Mouse (Mus musculus) midbrain, postnatal 0 days (tissue): ENCODE measurements around the gene Bhlhe23. TPM values are rescaled to one million over a fixed set of nuclear protein-coding genes. Genes with fewer than 3 reads are reported as not detected.

Experiments
- ATAC-seq: fragments of 200-750 bp; cut with Nextera tagmentation; 2 replicates; pipeline ENCODE4 v1.8.0; 2017; ENCODE audit warnings: moderate number of reproducible peaks, mild to moderate bottlenecking, moderate TSS enrichment, moderate library complexity; ENCODE audit not compliant: low FRiP score
- DNase-seq: peaks from one replicate; pipeline ENCODE4 v3.0.0-alpha.2; 2015; ENCODE audit warnings: low spot score
- H3K27ac ChIP-seq: fragments of 300-500 bp; sonication (generic); 2 replicates; pipeline ENCODE4 v1.5.1; 2014; ENCODE audit warnings: low read depth, mild to moderate bottlenecking, low read length, mixed read lengths
- H3K27me3 ChIP-seq: fragments of 300-500 bp; sonication (generic); 2 replicates; pipeline ENCODE4 v1.6.1; 2014; ENCODE audit warnings: low read length, control low read depth, mixed read lengths; ENCODE audit not compliant: insufficient read depth
- H3K36me3 ChIP-seq: fragments of 300-500 bp; sonication (generic); 2 replicates; pipeline ENCODE4 v1.6.1; 2014; ENCODE audit warnings: low read length, control low read depth, mixed read lengths; ENCODE audit not compliant: insufficient read depth
- H3K4me1 ChIP-seq: fragments of 300-500 bp; sonication (generic); 2 replicates; pipeline ENCODE4 v1.6.1; 2014; ENCODE audit warnings: mild to moderate bottlenecking, control low read depth, antibody characterized with exemption, low read length, mixed read lengths; ENCODE audit not compliant: insufficient read depth
- H3K4me2 ChIP-seq: fragments of 300-500 bp; sonication (generic); 2 replicates; pipeline ENCODE4 v1.6.1; 2014; ENCODE audit warnings: low read depth, mild to moderate bottlenecking, low read length, mixed read lengths; ENCODE audit not compliant: poor library complexity, severe bottlenecking
- H3K4me3 ChIP-seq: fragments of 300-500 bp; sonication (generic); 2 replicates; pipeline ENCODE4 v1.5.1; 2014; ENCODE audit warnings: low read depth, mild to moderate bottlenecking, low read length, moderate library complexity
- H3K9ac ChIP-seq: fragments of 300-500 bp; sonication (generic); replicated peaks from 2 replicates; pipeline ENCODE4 v1.6.1; 2014; ENCODE audit warnings: mild to moderate bottlenecking, low read length, moderate library complexity, mixed read lengths; ENCODE audit not compliant: poor library complexity, severe bottlenecking
- H3K9me3 ChIP-seq: fragments of 300-500 bp; sonication (generic); 2 replicates; pipeline ENCODE4 v1.6.1; 2016; ENCODE audit warnings: low read length, control low read depth
- CTCF ChIP-seq: IDR thresholded peaks from 2 replicates; pipeline ENCODE4 v1.5.1; 2016; ENCODE audit warnings: antibody characterized with exemption, mild to moderate bottlenecking
- whole genome bisulfite sequencing: fragments of 180-500 bp; shearing (Covaris S2); extraction: QIAGEN DNeasy Blood & Tissue Kit; methylation state at CpG from one replicate; pipeline ENCODE4 v1.1.7; 2014; 5-methylcytosine and 5-hydroxymethylcytosine counted together
- polyA plus RNA-seq: library from polyadenylated mRNA; unstranded; fragments of >200 nt; fragmentation: Nextera tagmentation; extraction: Ambion mirVana; gene quantifications from 2 replicates; pipeline ENCODE4 v1.2.1, GENCODE M21; 2015
- total RNA-seq: library from RNA; depleted of rRNA; stranded (reverse); fragments of >200 nt; gene quantifications from 2 replicates; pipeline ENCODE4 v1.2.3, GENCODE M21; 2014

The Bhlhe23 gene
- total and polyA plus RNA-seq, 2 experiments from 2014 or later, result 6.0 to 7.6 TPM

DNA sequence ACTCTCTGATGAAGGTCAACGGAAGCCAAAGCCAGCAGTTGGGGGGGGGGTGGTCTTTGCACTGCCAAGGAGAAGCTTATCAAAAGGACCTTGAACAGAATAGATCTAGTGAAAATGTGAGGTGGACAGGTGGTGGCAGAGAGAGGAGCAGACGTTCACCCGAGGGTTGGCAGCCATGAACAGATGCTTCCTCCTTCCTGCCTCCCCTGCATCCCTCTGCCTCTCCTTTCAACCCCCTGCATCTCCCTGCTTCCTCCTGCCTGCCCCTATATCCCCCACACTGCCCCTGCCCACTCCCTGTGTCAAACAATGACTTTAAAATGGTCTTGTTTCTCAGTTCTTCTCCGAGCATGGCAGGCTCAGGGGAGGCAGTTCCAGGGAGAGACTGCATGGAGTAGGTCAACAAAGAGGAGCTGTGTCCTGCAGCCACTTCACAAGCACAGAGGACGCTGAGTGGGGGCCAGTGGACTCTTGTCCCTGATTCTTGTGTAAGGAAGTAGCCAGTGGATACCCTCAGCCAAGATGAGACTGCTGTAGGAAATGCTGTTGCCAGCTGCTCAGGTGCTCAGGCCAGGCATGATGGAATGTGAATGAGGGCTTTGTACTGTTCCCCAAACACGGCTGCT is 39.9 kb upstream of the Bhlhe23 start:
- no peaks in the 10 kb centered on the region for H3K9me3 ChIP-seq

DNA sequence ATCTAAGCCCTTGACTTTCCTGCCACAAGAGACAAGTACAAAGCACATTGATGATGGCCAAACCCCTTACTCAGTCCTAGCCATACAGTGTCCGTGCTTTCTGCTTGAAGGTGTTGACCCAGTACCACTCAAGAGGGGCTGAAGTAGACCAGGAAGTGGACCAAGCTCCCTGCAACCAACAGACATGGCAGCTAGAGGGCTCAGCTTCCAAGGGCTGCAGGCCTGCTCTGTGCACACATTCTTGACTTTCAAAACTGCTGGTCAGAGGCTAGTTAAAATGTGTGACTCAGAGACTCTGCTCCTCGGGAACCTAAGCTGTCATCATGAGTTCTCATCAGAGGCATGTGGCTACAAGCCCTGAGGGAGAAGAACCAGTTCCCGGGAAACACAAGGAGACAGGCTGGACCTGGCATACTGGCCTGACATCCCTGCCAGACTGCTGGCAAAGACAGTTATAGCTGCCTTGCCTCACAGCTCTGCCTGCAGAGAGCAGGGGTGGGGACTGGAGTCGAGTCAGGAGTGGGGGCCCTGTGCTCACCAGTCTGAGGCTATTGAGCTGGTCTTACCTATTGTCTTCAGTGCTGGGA is 37.4 kb upstream of the Bhlhe23 start:
- ATAC-seq, result no peak
- peak; percentile 57 for DNase-seq

More for the DNA sequence above, 39.9 kb upstream of the Bhlhe23 start:
- DNase-seq, result no peak
- Histone ChIP-seq H3K36me3 (no peaks in the 10 kb centered on the region), H3K27ac (no peak overlapping the region), H3K27me3 (no peaks in the 10 kb centered on the region), H3K9ac (no peak overlapping the region), H3K4me2 (no peak overlapping the region), H3K4me1 (0 out of 2 replicates have a peak, but pooled peaks cover 3% of the 10 kb centered on the region), H3K4me3 (no peak overlapping the region)
- ATAC-seq, result no peak
- WGBS, result 45% methylated on average over 6 of the region's 6 CpGs
- no peak for TF ChIP-seq CTCF

DNA sequence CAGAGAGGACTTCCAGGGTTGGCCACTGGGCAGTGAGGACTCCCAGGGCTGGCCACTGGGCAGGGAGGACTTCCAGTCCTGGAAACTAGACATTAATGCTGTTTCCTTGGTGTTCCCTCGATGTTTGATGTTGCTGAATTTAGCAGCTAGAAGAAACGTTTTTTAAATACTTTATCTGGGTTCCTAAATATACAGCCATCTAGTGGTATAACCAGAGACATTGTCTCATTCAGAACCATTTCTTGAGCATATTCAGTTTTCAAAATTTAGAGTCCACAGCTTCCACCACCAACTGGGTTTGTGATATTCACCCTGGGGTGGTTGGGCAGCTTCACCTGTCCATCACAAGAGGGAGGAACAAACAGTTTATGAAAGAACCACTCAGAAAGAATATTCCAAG is 34.3 kb upstream of the Bhlhe23 start:
- WGBS, result 52% methylated on average over 2 of the region's 2 CpGs

More for the DNA sequence above, 37.4 kb upstream of the Bhlhe23 start:
- Histone ChIP-seq H3K9ac (no peak overlapping the region), H3K27ac (no peak overlapping the region), H3K4me3 (no peak overlapping the region), H3K4me1 (0 out of 2 replicates have a peak, but pooled peaks cover 3% of the 10 kb centered on the region), H3K4me2 (no peak overlapping the region), H3K27me3 (no peaks in the 10 kb centered on the region), H3K9me3 (no peaks in the 10 kb centered on the region), H3K36me3 (no peaks in the 10 kb centered on the region)
- WGBS, result 60% methylated on average over 4 of the region's 4 CpGs
- TF ChIP-seq CTCF, result peak; percentile 45

DNA sequence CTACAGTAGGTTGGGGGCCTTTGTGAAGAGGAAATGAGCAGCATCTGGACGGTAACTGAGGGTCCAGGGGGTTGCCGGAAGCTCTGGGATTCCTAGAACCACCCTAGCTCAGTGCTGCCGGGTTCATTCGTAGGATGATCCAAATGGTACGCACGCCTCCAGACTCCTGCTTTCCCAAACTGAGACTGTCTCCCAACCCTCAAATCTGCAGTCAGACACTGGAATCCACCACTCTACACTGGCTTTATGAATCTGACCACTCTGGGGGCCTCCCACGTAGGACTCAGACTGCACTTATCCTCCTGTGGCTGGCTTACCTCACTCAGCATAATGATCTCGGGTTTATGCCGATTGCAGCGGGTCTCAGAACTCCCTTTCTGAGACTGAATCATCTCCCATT is 32.8 kb upstream of the Bhlhe23 start:
- no peak overlapping the region for H3K27ac ChIP-seq
- WGBS, result 69% methylated on average over 10 of the region's 10 CpGs
- ATAC-seq (no peak), DNase-seq (no peak)
- H3K27me3 ChIP-seq, result no peaks in the 10 kb centered on the region
- no peak overlapping the region for H3K4me2 ChIP-seq
- no peak overlapping the region for H3K9ac ChIP-seq
- no peaks in the 10 kb centered on the region for H3K9me3 ChIP-seq
- H3K36me3 ChIP-seq, result no peaks in the 10 kb centered on the region
- H3K4me3 ChIP-seq, result no peak overlapping the region
- no peak for TF ChIP-seq CTCF
- no peaks in the 10 kb centered on the region for H3K4me1 ChIP-seq

More for the DNA sequence above, 34.3 kb upstream of the Bhlhe23 start:
- H3K9ac ChIP-seq, result no peak overlapping the region
- H3K4me2 ChIP-seq, result no peak overlapping the region
- no peak for DNase-seq
- no peaks in the 10 kb centered on the region for H3K9me3 ChIP-seq
- TF ChIP-seq CTCF, result peak; percentile 54
- H3K27me3 ChIP-seq, result no peaks in the 10 kb centered on the region
- no peak for ATAC-seq
- H3K4me3 ChIP-seq, result no peak overlapping the region
- no peaks in the 10 kb centered on the region for H3K36me3 ChIP-seq
- H3K4me1 ChIP-seq, result no peaks in the 10 kb centered on the region
- no peak overlapping the region for H3K27ac ChIP-seq

DNA sequence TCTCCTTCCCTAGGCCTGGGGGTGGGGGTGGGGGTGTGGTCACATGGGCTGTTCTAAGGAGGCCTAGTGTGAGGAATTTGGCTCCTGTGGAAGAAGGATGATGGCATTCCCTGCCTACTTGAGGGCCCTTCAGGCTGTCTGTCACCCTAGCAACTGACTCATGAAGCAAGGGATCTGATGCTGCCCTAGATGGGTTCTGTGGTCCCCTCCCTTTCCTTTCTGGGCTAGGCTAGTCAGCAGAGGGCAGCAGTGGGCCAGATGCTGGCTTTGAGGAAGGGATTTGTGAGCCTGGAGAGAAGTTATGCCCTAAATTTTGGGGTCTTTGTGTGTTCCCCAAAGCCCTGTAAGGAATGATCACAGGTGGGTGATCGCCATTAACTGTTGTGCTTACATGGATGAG is 29.3 kb upstream of the Bhlhe23 start:
- Histone ChIP-seq H3K27ac (no peak overlapping the region), H3K4me3 (no peak overlapping the region), H3K9me3 (no peaks in the 10 kb centered on the region), H3K4me1 (no peaks in the 10 kb centered on the region), H3K27me3 (no peaks in the 10 kb centered on the region), H3K36me3 (no peaks in the 10 kb centered on the region), H3K9ac (no peak overlapping the region), H3K4me2 (no peak overlapping the region)
- ATAC-seq, result peak; percentile 81
- WGBS, result 60% methylated on average over 1 of the region's 1 CpGs
- DNase-seq, result peak; percentile 76
- peak; percentile 91 for TF ChIP-seq CTCF

DNA sequence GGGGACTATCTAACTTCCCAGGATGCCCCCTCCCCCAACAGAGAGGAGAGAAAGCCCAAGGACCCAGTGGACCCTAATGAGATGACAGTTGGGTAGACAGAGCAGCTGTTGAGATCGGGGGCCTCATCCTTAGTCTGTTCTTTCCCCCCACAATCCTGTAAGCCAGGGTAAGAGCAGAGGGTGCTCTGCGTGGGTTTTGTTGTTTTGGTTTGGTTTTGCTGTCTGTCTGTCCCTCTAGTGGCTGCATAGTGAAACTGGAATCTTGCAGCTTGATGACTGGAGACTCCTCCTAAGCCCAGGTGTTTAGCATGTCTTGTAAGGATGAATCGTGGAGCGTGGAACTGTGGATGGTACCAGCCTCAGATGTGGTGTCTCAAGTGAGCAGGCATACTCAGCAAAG is 19.3 kb upstream of the Bhlhe23 start:
- ATAC-seq (no peak), DNase-seq (no peak)
- H3K27me3 ChIP-seq, result no peaks in the 10 kb centered on the region
- H3K9me3 ChIP-seq, result no peaks in the 10 kb centered on the region
- H3K4me2 ChIP-seq, result no peak overlapping the region
- H3K4me3 ChIP-seq, result no peak overlapping the region
- TF ChIP-seq CTCF, result peak; percentile 56
- no peaks in the 10 kb centered on the region for H3K4me1 ChIP-seq
- 56% methylated on average over 4 of the region's 4 CpGs for WGBS
- H3K36me3 ChIP-seq, result no peaks in the 10 kb centered on the region
- no peak overlapping the region for H3K9ac ChIP-seq
- H3K27ac ChIP-seq, result no peak overlapping the region
